Mouse (Mus musculus): ENCODE measurements around the gene Cnot10. TPM values are rescaled to one million over a fixed set of nuclear protein-coding genes. Genes with fewer than 3 reads are reported as not detected.

Cnot10 gene
- polyA plus RNA-seq, 1 experiment from 2014 or later, result 65.9 TPM

DNA sequence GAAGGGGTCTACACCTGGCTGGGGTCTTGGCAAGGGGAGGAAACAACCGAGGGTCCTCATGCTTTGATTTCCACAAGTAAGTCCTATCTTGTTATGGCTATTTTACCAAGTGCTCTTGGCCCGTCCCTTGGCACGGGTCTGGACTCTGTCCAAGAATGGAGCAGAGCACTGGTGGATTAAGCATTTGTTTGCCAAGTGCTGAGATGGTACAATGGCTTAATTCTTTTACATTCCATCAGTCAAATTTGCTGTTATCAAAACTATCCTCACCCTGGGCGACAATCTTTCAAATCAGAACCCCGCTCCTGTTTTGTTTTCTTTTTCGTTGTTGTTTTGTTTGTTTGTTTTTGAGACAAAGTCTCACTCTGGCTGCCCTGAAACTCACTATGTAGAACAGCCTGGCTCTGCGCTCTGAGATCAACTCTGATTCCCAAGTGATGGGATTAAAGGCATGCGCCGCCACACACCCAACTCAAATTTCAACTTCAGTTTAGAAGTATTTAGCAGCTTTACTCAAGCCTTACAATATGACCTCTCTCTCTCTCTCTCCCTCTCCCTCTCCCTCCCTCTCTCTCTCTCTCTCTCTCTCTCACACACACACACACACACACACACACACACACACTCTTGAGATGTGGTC is 95.1 kb downstream of the Cnot10 start:
- Histone ChIP-seq H3K27ac (replicated peaks) (no peak overlapping the region), H3K4me1 (peaks cover 19% of the 10 kb centered on the region; the same call in 1 of the 2 replicates), H3K9ac (no peak overlapping the region), H3K36me3 (no peaks in the 10 kb centered on the region), H3K4me2 (replicated peaks) (no peak overlapping the region), H3K4me3 (replicated peaks) (no peak overlapping the region), H3K27me3 (no peaks in the 10 kb centered on the region), H3K9me3 (replicated peaks) (no peaks in the 10 kb centered on the region)
- WGBS, result 32% methylated on average over 9 of the region's 9 CpGs
- ATAC-seq (ENCODE audit: insufficient number of reproducible peaks, low FRiP score, low TSS enrichment, low read depth), result no peak

DNA sequence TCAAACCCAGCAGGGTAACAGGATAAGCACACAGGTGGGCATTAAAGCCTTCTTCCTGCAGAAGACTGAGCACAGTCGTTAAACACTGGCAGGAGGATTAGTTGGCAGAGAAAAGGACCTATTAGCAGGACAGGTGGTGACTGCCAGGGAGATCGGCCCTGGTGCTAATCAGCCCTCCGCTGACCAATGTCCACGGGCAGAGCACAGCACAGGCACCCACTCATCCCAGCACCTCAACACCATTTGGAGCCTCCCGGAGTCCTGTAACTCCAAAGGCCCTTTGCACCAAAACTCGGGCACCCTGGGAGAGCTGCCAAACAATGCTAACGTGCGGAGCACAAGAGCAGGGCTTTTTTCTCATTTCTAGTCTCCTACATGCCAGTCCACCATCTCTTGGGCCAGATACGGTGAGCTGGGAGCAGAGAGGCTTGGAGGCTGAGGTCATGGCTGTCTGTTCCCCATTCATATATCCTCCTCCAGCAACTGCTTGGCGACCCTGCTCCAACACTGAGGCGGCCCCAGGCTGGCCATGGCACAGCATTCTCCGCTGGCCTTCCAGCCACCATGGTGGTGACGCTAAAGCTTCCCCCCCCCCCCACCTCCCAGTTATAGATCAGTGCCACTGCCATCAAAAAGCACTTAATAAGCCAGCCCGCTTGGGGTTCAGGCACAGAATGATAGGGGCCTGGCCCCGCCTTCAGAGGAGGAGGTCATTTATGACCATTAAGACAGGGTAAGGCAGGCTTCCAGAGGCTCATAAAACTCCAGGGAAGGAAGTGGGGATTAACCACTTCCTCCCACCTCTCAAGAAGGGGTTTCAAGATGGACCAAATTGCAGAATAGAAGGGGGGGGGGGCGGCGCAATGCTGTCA is 95.9 kb downstream of the Cnot10 start:
- peaks cover 19% of the 10 kb centered on the region; the same call in 1 of the 2 replicates for H3K4me1 ChIP-seq
- H3K4me2 ChIP-seq (replicated peaks), result no peak overlapping the region
- no peaks in the 10 kb centered on the region for H3K9me3 ChIP-seq (replicated peaks)

DNA sequence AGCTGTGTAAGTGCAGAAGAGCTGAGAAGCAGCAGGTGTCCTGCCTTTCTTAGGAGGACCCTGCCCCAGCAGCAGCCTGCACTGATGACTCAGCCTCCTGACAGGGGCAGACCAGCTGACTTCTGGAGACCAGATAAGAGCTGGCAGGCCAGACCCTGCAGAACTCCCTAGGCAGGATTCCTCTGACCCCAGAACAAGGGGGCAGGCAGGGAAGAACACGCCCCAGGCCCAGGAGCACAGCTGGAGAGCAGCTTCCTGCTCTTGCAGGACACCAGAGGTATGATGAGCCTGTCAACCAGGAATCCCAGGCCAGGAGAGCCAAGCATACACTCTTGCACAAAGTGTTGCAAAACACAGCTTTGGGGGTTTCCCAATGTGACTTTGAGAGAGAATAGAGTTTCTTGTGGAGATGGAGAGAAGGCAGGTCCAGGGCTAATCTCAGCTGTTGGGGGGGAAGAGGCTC is 98.7 kb downstream of the Cnot10 start:
- Histone ChIP-seq H3K4me2 (replicated peaks) (no peak overlapping the region), H3K9ac (no peak overlapping the region), H3K4me3 (replicated peaks) (no peak overlapping the region), H3K9me3 (replicated peaks) (no peaks in the 10 kb centered on the region), H3K27me3 (no peaks in the 10 kb centered on the region), H3K36me3 (no peaks in the 10 kb centered on the region), H3K4me1 (peaks cover 19% of the 10 kb centered on the region; the same call in 1 of the 2 replicates), H3K27ac (replicated peaks) (no peak overlapping the region)
- ATAC-seq (ENCODE audit: insufficient number of reproducible peaks, low FRiP score, low TSS enrichment, low read depth), result no peak
- WGBS, result 40% methylated on average over 1 of the region's 1 CpGs

More for the DNA sequence above, 95.9 kb downstream of the Cnot10 start:
- no peaks in the 10 kb centered on the region for H3K27me3 ChIP-seq
- H3K36me3 ChIP-seq, result no peaks in the 10 kb centered on the region
- no peak overlapping the region for H3K9ac ChIP-seq
- ATAC-seq (ENCODE audit: insufficient number of reproducible peaks, low FRiP score, low TSS enrichment, low read depth), result no peak
- no peak overlapping the region for H3K4me3 ChIP-seq (replicated peaks)
- no peak overlapping the region for H3K27ac ChIP-seq (replicated peaks)
- WGBS, result 72% methylated on average over 17 of the region's 17 CpGs

DNA sequence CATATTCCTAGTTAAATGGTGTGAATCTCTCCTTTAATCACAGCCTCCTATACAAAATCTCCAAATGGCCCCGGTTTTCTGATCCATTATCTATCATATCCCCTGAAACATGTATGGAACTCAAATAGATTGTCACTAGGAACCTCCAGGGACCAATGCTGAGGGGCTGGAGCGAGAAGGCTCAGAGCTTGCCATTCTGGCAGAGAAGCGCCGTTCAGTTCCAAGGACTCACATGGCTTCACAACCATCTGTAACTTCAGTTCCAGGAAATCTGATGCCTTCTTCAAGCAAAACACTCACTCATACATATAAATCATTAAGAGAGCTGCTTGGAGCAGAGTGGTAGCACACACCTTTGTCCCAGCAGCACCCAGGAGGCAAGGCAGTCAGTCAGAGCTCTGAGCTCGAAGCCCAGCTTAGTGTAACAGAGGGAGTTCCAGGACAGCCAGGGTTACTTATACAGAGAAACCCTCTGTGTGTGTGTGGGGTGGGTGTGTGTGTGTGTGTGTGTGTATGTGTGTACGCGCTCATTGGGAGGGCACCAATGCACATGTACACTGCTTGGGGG is 100.9 kb downstream of the Cnot10 start:
- ATAC-seq (ENCODE audit: insufficient number of reproducible peaks, low FRiP score, low TSS enrichment, low read depth), result no peak
- no peaks in the 10 kb centered on the region for H3K36me3 ChIP-seq
- no peaks in the 10 kb centered on the region for H3K9me3 ChIP-seq (replicated peaks)
- WGBS, result 61% methylated on average over 7 of the region's 7 CpGs
- H3K4me2 ChIP-seq (replicated peaks), result no peak overlapping the region
- 0 out of 2 replicates have a peak, but pooled peaks cover 6% of the 10 kb centered on the region for H3K4me1 ChIP-seq
- H3K27me3 ChIP-seq, result no peaks in the 10 kb centered on the region
- H3K4me3 ChIP-seq (replicated peaks), result no peak overlapping the region
- H3K27ac ChIP-seq (replicated peaks), result no peak overlapping the region
- H3K9ac ChIP-seq, result no peak overlapping the region

DNA sequence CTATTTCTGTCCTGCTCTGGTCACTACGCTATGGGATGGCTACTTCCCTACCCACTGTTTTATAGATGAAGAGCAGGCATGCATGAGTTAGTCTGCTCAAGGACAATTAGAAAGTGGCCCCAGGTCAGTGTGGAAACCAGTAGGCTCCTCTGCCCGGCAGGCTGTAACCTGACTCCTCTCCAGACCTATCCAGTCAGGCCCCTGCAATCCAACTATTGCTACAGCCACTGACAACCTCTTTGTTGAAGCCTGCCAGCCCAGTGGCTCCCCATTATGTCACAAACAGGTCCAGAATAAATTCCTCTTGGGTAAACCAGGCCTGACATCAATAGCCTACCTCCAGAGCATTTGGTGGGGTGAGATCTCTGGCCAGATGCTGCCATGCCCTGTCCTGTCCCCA is 103.4 kb downstream of the Cnot10 start:
- no peak for ATAC-seq (ENCODE audit: insufficient number of reproducible peaks, low FRiP score, low TSS enrichment, low read depth)
- Histone ChIP-seq H3K4me1 (peaks cover 4% of the 10 kb centered on the region; the same call in 1 of the 2 replicates), H3K4me2 (replicated peaks) (no peak overlapping the region), H3K27ac (replicated peaks) (no peak overlapping the region), H3K27me3 (no peaks in the 10 kb centered on the region), H3K9ac (no peak overlapping the region), H3K4me3 (replicated peaks) (no peak overlapping the region), H3K9me3 (replicated peaks) (no peaks in the 10 kb centered on the region), H3K36me3 (no peaks in the 10 kb centered on the region)
- 48% methylated on average over 2 of the region's 2 CpGs for WGBS

Other genes with a start within 250 kb of the Cnot10 start
- gene Crtap, start 249.5 kb downstream of the Cnot10 start, polyA plus RNA-seq (2015; fragmentation: Nextera tagmentation; extraction: Ambion mirVana), result 198 and 204 TPM in 2 replicates
- 35.7 and 37.3 TPM in 2 replicates for gene Glb1, start 239.1 kb downstream of the Cnot10 start, polyA plus RNA-seq (2015; fragmentation: Nextera tagmentation; extraction: Ambion mirVana)
- gene Tmppe, start 239.1 kb downstream of the Cnot10 start, polyA plus RNA-seq (2015; fragmentation: Nextera tagmentation; extraction: Ambion mirVana), result 10.6 and 10.9 TPM in 2 replicates
- 5.3 and 7.3 TPM in 2 replicates for gene Ccr4, start 135.3 kb downstream of the Cnot10 start, polyA plus RNA-seq (2015; fragmentation: Nextera tagmentation; extraction: Ambion mirVana)
- gene C130032M10Rik, start 124.5 kb downstream of the Cnot10 start, polyA plus RNA-seq (2015; fragmentation: Nextera tagmentation; extraction: Ambion mirVana), result 3.0 and 3.9 TPM in 2 replicates
- gene Trim71, start 75.8 kb downstream of the Cnot10 start, polyA plus RNA-seq (2015; fragmentation: Nextera tagmentation; extraction: Ambion mirVana), result 0.23 and 0.24 TPM in 2 replicates
- gene Dync1li1, start 48.6 kb upstream of the Cnot10 start, polyA plus RNA-seq (2015; fragmentation: Nextera tagmentation; extraction: Ambion mirVana), result 55.8 and 64.7 TPM in 2 replicates
- 46.9 and 48.1 TPM in 2 replicates for gene Cmtm6, start 90.9 kb upstream of the Cnot10 start, polyA plus RNA-seq (2015; fragmentation: Nextera tagmentation; extraction: Ambion mirVana)
- gene Cmtm7, start 141.7 kb upstream of the Cnot10 start, polyA plus RNA-seq (2015; fragmentation: Nextera tagmentation; extraction: Ambion mirVana), result 121 and 126 TPM in 2 replicates
- 25.2 and 25.3 TPM in 2 replicates for gene Cmtm8, start 204.0 kb upstream of the Cnot10 start, polyA plus RNA-seq (2015; fragmentation: Nextera tagmentation; extraction: Ambion mirVana)

Measured in embryonic facial prominence, embryonic 15.5 days (tissue).